Mouse (Mus musculus): Measurements from ENCODE around the gene Vmn1r223. TPM values are rescaled to one million over a fixed set of nuclear protein-coding genes. Genes with fewer than 3 reads are reported as not detected.
A peak's percentile ranks its signal among the peaks of the same experiment; 100 is the strongest.

The Vmn1r223 gene
- polyA plus RNA-seq, 1 experiment, result not detected

- Histone ChIP-seq H3K4me3 (peak overlapping the region; percentile 46), H3K79me2 (ENCODE audit: control insufficient read depth, insufficient read depth) (no peaks in the 10 kb centered on the region), H3K4me2 (ENCODE audit: low read depth) (peak overlapping the region; percentile 86), H3ac (ENCODE audit: control insufficient read depth, insufficient read length) (no peak overlapping the region), H3K36me3 (ENCODE audit: control insufficient read depth, insufficient read depth) (no peaks in the 10 kb centered on the region), H3K27me3 (ENCODE audit: control insufficient read depth, insufficient read depth, insufficient read length) (no peaks in the 10 kb centered on the region)
- no peak for TF ChIP-seq CEBPB (IDR thresholded peaks at IDR 0.05; ENCODE audit: insufficient read depth, poor library complexity, severe bottlenecking)
- no peak for TF ChIP-seq USF1 (IDR thresholded peaks at IDR 0.05; ENCODE audit: low read depth)
- TF ChIP-seq MAX (IDR thresholded peaks at IDR 0.05; ENCODE audit: low read depth), result no peak
- TF ChIP-seq TCF3 (IDR thresholded peaks at IDR 0.05; ENCODE audit: insufficient read length, low read depth), result no peak
- TF ChIP-seq MYOD1 (IDR thresholded peaks at IDR 0.05; ENCODE audit: control insufficient read depth in 1 of 3, insufficient read length in 2 of 3, low read depth in 2 of 3), result no peak
- TF ChIP-seq REST (IDR thresholded peaks at IDR 0.05; ENCODE audit: insufficient read depth, insufficient read length), result no peak
- no peak for TF ChIP-seq POLR2AphosphoS2 (IDR thresholded peaks at IDR 0.05; ENCODE audit: insufficient read length, low read depth)
- no peak for TF ChIP-seq POLR2A (IDR thresholded peaks at IDR 0.05; ENCODE audit: insufficient read length, low read depth)
- TF ChIP-seq MYOG (IDR thresholded peaks at IDR 0.05; ENCODE audit: control insufficient read depth in 1 of 3, insufficient read depth in 1 of 3, insufficient read length in 2 of 3, low read depth in 2 of 3), result no peak
- TF ChIP-seq SRF (IDR thresholded peaks at IDR 0.05; ENCODE audit: control insufficient read depth, insufficient read length, low read depth), result no peak
- no peak for TF ChIP-seq TCF12 (IDR thresholded peaks at IDR 0.05; ENCODE audit: insufficient read depth, poor library complexity, severe bottlenecking)
- TF ChIP-seq E2F4 (IDR thresholded peaks at IDR 0.05; ENCODE audit: insufficient read depth), result no peak
These were observed 51.7 kb downstream of the Vmn1r223 start for GRCm38 (mm10) chr13:23298445-23299232.

- TF ChIP-seq TCF3 (IDR thresholded peaks at IDR 0.05; ENCODE audit: insufficient read length, low read depth) (no peak), SRF (IDR thresholded peaks at IDR 0.05; ENCODE audit: control insufficient read depth, insufficient read length, low read depth) (no peak), USF1 (IDR thresholded peaks at IDR 0.05; ENCODE audit: low read depth) (no peak), REST (IDR thresholded peaks at IDR 0.05; ENCODE audit: insufficient read depth, insufficient read length) (no peak), MAX (IDR thresholded peaks at IDR 0.05; ENCODE audit: low read depth) (no peak), MYOG (IDR thresholded peaks at IDR 0.05; ENCODE audit: control insufficient read depth in 1 of 3, insufficient read depth in 1 of 3, insufficient read length in 2 of 3, low read depth in 2 of 3) (no peak), POLR2AphosphoS2 (IDR thresholded peaks at IDR 0.05; ENCODE audit: insufficient read length, low read depth) (no peak), CEBPB (IDR thresholded peaks at IDR 0.05; ENCODE audit: insufficient read depth, poor library complexity, severe bottlenecking) (no peak), E2F4 (IDR thresholded peaks at IDR 0.05; ENCODE audit: insufficient read depth) (no peak), MYOD1 (IDR thresholded peaks at IDR 0.05; ENCODE audit: control insufficient read depth in 1 of 3, insufficient read length in 2 of 3, low read depth in 2 of 3) (no peak), TCF12 (IDR thresholded peaks at IDR 0.05; ENCODE audit: insufficient read depth, poor library complexity, severe bottlenecking) (no peak), POLR2A (IDR thresholded peaks at IDR 0.05; ENCODE audit: insufficient read length, low read depth) (no peak)
- Histone ChIP-seq H3K4me2 (ENCODE audit: low read depth) (peak overlapping the region; percentile 86), H3K27me3 (ENCODE audit: control insufficient read depth, insufficient read depth, insufficient read length) (no peaks in the 10 kb centered on the region), H3K36me3 (ENCODE audit: control insufficient read depth, insufficient read depth) (no peaks in the 10 kb centered on the region), H3K4me3 (peak overlapping the region; percentile 46), H3ac (ENCODE audit: control insufficient read depth, insufficient read length) (peak overlapping the region; percentile 14), H3K79me2 (ENCODE audit: control insufficient read depth, insufficient read depth) (no peaks in the 10 kb centered on the region)
These were observed 52.5 kb downstream of the Vmn1r223 start for GRCm38 (mm10) chr13:23299276-23299998.

- Histone ChIP-seq H3K4me2 (ENCODE audit: low read depth) (peak overlapping the region; percentile 86), H3K79me2 (ENCODE audit: control insufficient read depth, insufficient read depth) (no peaks in the 10 kb centered on the region), H3ac (ENCODE audit: control insufficient read depth, insufficient read length) (peak overlapping the region; percentile 14), H3K4me3 (peak overlapping the region; percentile 46), H3K27me3 (ENCODE audit: control insufficient read depth, insufficient read depth, insufficient read length) (no peaks in the 10 kb centered on the region), H3K36me3 (ENCODE audit: control insufficient read depth, insufficient read depth) (no peaks in the 10 kb centered on the region)
- TF ChIP-seq SRF (IDR thresholded peaks at IDR 0.05; ENCODE audit: control insufficient read depth, insufficient read length, low read depth) (no peak), E2F4 (IDR thresholded peaks at IDR 0.05; ENCODE audit: insufficient read depth) (peak; percentile 25)
These were observed 53.0 kb downstream of the Vmn1r223 start for GRCm38 (mm10) chr13:23299999-23300341.

Other genes starting within 250 kb of the Vmn1r223 start
- not detected for gene Vmn1r213, start 239.5 kb upstream of the Vmn1r223 start, polyA plus RNA-seq (2012; fragmentation: generic; extraction: Trizol)
- gene Vmn1r214, start 216.7 kb upstream of the Vmn1r223 start, polyA plus RNA-seq (2012; fragmentation: generic; extraction: Trizol), result not detected
- gene Vmn1r215, start 179.1 kb upstream of the Vmn1r223 start, polyA plus RNA-seq (2012; fragmentation: generic; extraction: Trizol), result not detected
- gene Vmn1r217, start 128.9 kb upstream of the Vmn1r223 start, polyA plus RNA-seq (2012; fragmentation: generic; extraction: Trizol), result not detected
- gene Vmn1r218, start 114.0 kb upstream of the Vmn1r223 start, polyA plus RNA-seq (2012; fragmentation: generic; extraction: Trizol), result not detected
- gene Vmn1r219, start 87.8 kb upstream of the Vmn1r223 start, polyA plus RNA-seq (2012; fragmentation: generic; extraction: Trizol), result not detected
- gene Vmn1r220, start 59.2 kb upstream of the Vmn1r223 start, polyA plus RNA-seq (2012; fragmentation: generic; extraction: Trizol), result not detected
- gene Vmn1r221, start 33.0 kb upstream of the Vmn1r223 start, polyA plus RNA-seq (2012; fragmentation: generic; extraction: Trizol), result not detected
- gene Vmn1r222, start 11.2 kb upstream of the Vmn1r223 start, polyA plus RNA-seq (2012; fragmentation: generic; extraction: Trizol), result not detected
- gene Zfp322a, start 122.1 kb downstream of the Vmn1r223 start, polyA plus RNA-seq (2012; fragmentation: generic; extraction: Trizol), result 4.3 TPM
- gene Abt1, start 176.7 kb downstream of the Vmn1r223 start, polyA plus RNA-seq (2012; fragmentation: generic; extraction: Trizol), result 7.4 TPM
- 0.02 TPM for gene Btn1a1, start 218.8 kb downstream of the Vmn1r223 start, polyA plus RNA-seq (2012; fragmentation: generic; extraction: Trizol)
- 0.20 TPM for gene Btn2a2, start 241.7 kb downstream of the Vmn1r223 start, polyA plus RNA-seq (2012; fragmentation: generic; extraction: Trizol)

Measured in myocyte (in vitro differentiated cells).